Mouse (Mus musculus) cerebral cortex, adult 2 months (tissue): ENCODE results near the gene AI597479.

ENCODE experiments used
- WGBS: fragments of 180-500 bp; shearing (Covaris S2); methylation state at CpG from one replicate; pipeline ENCODE4 v1.1.7; 2018; 5-methylcytosine and 5-hydroxymethylcytosine counted together

AI597479 gene

DNA sequence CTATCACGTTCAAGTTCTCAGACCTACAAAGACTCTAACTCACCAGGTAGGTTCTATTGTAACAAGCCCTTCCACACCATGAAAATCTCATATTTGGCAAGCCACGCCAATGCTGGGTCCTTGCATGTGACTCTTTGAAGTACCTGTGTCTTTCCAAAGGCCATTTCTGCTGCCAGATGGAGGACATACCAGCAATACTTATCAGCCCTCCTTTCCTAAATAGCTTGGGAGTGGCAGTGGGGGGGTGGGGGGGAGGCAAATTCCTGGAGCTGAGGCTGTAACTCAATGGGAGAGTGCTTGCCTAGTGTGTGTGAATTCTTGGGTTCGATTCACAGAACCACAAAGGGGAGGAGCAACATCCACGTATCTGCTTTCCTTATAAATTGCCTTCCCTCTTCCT is 26.2 kb downstream of the AI597479 start:
- WGBS, result 83% methylated on average over 4 of the region's 4 CpGs

DNA sequence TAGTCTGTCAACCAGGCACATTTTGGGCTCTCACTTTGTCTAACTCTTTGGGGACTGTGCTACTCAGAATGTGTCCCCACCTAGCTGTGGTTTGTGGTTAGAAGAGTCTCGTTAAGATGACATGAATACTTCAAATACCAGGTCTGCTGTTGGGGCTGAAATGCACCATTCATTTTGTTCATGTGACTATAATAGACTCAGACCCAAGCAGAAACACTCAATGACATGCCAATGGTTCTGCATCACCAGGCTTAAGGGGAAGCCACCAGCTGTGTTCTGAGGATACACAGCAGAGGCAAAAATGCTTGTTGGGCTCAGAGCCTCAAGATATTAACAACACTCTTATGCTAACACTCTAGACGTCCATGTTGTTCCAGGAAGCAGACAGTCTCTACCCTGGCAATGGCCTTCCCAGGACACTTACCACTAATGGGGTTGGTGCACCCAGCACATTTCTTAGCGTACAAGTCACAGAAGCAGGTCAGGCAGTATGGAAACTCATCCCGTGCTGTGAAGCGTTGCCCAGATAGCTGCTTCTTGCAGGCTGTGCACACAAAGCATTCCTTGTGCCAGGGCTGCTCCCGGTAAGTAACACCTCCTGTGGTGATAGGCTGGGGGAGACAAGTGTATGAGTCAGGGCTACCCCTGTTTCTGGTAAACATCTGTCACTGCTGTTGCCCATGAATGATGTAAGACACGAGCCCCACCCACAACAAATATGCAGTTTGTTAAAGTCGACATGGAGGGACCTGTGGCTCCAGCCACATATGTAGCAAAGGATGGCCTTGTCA is 29.5 kb downstream of the AI597479 start:
- WGBS, result 47% methylated on average over 8 of the region's 8 CpGs

DNA sequence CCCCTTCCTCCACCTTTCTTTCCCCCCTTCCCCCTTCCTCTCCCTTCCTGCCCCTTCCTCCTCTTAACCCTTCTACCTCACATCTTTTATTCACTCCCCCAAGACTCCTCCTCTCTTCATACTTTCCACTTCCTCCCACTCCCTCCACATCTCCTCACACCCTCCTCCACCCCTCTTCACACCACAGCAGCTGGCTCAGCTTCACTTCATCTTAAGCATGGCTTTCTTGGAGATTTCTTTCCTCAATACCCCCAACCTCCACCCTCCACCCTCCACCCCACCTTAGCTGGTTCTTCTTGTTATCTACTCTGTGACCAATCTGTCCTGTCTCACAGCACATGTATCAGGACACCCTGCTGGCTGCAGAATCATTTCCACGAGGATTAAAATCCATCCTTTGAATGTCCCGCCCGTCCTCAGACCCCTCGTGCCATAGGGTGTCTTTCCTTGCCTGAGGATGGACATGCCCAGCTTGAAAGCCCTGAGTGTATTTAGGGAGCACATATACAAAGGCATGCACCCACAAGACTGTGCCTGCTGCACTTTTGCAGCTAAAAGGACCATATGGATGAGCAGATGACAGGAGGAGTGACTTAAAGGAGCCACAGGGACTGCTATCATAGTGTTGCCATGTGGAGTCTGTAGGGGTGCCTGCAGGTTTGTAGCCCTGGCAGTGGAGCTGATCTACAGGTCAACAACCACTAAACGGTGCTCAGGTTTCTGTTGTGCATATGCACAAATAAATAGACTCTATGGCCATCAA is 31.9 kb downstream of the AI597479 start:
- WGBS, result 60% methylated on average over 5 of the region's 5 CpGs

DNA sequence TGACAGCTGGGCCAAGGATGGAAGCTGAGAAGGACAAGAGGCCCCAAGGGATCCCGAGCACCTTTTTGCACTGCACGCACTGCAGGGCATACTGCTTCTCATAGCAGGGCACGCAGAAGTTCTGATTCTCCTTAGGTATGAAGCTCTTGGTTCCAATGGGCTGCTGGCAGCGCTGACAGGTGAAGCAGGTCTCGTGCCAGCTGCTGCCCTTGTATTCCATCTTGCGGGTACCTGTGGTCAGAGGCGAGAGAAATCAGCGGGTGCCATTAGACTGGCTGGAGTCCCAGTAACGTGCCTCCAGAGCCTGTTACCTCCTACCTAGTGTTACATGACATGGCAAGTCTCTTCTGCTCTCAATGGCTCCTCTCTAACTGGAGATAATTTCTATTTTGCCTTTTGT is 33.1 kb downstream of the AI597479 start:
- WGBS, result 88% methylated on average over 9 of the region's 9 CpGs

DNA sequence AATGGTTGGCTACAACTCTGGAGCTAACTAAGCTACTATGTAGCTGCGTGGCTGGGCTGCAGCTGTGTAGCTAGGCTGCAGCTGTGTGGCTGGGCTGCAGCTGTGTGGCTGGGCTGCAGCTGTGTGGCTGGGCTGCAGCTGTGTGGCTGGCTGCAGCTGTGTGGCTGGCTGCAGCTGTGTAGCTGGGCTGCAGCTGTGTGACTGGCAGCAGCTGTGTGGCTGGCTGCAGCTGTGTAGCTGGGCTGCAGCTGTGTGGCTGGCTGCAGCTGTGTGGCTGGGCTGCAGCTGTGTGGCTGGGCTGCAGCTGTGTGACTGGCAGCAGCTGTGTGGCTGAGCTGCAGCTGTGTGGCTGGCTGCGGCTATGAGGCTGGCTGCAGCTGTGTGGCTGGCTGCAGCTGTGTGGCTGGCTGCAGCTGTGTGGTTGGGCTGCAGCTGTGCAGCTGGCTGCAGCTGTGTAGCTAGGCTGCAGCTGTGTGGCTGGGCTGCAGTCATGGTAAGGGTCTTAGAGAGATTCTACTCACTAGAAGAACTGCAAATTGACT is 38.0 kb downstream of the AI597479 start:
- 75% methylated on average over 2 of the region's 2 CpGs for WGBS

DNA sequence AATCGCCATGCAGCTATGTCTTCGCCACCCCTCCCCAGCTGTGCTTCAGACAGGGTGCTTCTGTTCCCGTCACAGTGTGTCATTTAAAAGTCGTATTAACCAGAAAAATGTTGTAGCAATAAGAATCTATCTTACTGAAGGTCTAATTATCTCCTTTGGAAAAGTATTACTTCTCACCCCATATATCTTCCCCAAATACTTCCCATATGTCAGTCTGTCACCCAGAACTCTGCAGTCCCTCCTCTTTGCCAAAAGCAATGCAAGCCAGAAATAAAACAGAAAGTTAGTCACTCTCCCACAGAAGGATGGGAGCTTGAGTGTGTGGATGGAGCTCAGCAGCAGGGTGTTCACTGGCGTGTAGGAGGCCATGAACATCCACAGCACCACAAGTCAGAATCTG is 38.8 kb downstream of the AI597479 start:
- WGBS, result 49% methylated on average over 5 of the region's 5 CpGs

DNA sequence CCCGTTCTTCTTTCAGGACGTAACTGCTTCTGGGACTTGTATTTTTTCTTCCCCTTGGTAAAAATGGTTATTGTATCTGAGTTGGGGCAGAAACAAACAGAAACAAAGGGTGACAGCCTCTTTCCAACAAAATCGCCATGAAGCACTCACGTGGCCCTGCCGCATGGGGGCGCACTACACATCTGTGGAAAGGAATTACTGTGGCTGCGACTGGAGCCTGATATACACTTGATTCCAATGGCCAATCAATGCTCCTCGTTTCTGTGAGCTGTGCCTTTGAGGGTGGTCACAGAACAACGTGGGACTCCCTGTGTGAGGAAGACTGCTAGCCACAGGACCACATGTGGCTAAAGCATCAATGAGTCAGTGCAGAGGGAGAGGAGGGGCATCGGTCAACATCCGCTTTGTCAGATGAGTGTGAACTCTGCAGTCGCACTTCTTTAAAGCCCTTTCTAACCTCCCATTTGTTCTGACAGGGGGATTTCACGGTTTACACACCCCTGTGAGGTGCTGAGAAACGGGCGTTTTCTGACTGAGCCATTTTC is 39.8 kb downstream of the AI597479 start:
- 65% methylated on average over 15 of the region's 15 CpGs for WGBS

DNA sequence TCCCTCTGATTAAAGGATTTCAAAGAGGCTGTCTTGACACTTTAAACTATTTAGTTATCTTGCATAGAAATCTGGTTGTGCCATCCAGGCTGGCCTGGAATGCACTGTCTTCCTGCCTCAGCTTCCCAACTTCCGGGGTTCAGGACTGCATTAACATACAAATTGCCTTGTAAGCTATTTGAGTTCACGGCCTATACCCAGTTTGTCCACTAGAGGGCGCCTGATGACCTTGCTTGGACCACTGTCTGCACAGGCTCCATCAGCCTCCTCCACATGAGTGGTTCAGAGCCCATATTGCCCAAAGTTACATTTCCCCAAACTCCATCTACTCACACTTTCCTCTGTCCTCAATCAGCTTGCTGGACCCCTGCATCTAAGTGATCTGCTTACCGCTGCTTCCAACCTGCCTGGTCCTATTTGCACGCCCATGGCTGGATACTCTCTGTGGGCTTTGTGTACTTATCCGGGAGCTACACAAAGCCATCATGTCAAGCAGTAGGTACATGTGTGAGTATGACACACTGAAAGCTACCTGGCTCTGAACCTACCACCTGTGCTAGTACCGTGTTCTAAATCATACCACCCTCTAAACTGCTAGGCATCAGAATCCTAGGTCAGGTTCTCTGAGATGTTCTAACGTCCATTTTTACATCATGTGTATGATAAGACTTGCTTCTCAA is 41.2 kb downstream of the AI597479 start:
- 47% methylated on average over 8 of the region's 8 CpGs for WGBS

DNA sequence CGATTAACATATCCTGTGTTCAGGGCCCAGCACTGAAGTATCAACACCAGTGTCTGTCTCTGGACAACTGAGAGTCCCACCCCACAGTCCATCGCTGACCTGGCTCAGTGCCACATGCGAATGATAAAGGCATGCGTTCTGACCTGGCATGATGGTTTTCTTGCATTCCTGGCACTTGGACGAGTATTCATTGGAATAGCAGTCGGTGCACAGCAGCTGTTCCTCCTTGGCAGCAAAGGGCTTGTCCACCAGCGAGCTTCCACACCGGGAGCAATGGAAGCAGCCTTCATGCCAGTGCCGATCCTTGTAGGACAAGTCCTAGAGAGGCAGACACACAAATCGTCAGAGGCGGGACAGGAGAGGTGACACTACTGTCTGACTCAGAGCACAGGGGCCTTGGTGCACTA is 43.0 kb downstream of the AI597479 start:
- 39% methylated on average over 11 of the region's 11 CpGs for WGBS

DNA sequence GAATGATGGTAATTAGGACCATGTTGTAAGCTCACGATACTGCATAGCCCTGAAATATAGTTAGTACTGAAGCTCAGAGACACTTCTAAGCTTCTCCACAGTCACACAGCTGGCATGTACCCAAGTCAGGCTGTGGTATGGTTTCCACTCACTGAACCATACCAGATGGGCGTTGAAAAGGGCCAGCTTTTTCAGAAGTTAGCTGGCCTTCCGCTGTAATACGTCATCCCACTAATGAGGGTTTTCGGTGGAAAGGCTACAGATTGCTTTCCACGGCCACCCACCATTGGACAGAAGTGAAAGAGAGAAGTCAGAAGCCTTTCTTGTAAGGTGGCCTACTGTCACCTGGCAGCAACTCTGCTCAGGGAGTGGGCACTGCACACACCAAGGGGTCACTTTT is 44.3 kb downstream of the AI597479 start:
- 42% methylated on average over 6 of the region's 6 CpGs for WGBS

DNA sequence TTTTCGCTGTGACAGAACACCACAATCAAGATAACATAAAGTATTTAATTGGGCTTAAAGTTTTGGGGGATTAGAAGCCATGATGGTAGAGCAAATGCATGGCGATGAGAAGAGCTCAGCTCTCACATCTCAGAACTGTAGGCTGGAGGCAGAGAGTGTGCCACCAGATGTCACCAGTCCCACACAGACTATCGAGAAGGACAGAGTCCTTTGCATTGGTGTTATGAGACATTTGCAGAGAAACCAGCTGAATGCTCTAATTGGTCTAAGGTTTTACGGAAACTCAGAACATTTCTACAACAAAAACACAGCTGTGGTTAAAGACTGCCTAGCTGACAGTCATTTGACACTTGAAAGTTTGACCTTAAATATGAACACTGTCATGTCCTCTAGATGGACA is 44.8 kb downstream of the AI597479 start:
- WGBS, result 44% methylated on average over 4 of the region's 4 CpGs

DNA sequence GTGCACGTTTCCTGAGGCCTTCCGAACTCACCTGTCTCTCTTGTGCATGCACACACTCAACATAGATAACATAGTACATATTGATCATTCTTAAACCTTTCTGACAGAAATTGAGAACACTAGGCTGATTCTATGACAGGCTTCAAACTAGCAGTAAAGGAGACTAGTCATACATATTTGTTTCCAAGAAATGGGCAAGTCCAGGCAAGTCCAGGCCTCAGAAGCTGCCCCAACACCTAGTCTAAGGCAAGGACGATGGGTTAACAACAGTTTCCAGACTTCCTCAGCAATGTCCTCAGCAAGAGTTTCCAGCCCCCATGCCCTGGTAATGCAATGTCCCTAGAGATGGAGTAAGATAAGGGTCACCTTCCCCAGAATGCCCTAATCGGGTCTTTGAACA is 45.3 kb downstream of the AI597479 start:
- 87% methylated on average over 4 of the region's 4 CpGs for WGBS

DNA sequence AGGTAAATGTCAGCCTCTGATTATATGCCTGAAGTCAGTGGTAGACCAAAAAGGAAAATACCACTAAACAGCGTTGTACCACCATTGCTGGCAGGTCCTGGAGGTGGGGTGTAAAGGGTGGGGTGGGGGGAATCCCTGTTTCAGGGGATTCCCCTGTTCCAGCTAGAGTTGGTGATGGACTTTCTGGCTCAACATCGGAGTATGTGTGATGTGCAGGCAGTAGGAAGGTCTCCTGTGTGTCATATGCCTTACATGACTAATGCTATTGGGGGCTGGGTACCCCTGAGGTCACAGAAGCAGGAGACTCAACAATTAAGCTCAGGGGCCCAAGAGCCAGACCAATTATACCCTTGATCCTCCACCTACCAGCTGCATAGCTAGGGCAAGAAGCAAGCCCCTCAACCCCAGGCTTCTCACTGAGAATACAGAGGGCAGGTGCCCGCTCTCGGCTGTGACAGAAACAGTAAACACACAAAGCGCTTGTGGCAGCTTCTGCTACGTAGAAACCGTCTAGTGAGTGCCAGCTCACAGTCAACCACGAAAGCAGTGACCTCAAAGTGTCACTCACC is 45.9 kb downstream of the AI597479 start:
- 53% methylated on average over 8 of the region's 8 CpGs for WGBS

DNA sequence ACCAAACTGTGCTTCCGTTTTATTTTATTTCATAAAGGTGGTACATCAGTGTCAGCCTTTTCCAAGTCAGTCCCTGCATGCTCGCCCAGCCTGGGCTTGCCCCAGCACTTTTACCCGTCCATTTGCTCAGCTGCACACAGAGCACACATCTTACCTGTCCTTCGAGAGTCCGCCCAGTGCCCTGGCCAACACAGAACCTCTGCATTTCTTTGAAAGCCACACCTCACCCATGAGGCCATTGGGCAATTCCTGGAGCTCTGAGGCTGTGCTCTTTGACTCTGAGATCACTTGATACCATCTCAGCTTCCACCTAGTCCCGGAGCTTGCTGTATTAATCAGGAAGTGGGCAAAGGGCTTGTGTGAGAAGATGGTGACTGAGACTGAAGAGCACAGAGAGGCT is 46.9 kb downstream of the AI597479 start:
- WGBS, result 62% methylated on average over 6 of the region's 6 CpGs

DNA sequence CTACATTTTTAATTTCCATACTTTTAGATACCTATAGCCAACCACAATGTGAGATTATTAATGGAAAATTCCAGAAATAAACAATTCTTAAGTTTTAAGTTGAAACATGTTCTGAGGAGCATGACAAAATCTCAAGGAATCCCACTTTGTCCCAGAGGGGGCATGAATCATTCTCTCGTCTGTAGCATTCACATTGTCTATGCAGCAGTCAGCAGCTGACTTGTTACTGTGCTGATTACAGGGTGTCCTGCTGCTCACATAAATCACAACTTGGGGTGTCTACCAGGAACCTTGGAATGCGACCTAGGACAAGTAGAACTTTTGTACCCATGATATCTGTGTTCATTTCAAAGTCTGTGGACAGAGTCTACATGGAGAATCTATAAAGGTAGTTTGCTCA is 49.0 kb downstream of the AI597479 start:
- WGBS, result 67% methylated on average over 2 of the region's 2 CpGs

DNA sequence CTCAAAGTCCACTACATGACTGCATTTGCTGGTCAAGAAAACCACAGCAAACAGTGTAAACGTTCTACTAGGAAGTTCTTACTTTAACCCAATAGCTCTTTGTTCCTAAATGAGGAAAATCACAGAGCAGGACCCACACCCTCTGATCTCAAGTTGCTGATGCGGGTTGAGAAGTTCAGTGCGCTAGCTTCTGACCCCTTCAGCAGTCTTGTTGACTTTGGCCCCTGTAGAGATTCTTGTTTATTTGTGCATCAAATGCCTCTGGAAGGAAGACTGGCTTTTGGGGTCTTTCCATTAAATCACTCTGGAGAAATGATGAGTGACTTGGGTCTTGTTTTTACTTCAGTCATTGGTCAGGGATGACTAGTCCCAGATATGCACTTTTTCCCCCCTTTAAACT is 51.7 kb downstream of the AI597479 start:
- 70% methylated on average over 3 of the region's 3 CpGs for WGBS

DNA sequence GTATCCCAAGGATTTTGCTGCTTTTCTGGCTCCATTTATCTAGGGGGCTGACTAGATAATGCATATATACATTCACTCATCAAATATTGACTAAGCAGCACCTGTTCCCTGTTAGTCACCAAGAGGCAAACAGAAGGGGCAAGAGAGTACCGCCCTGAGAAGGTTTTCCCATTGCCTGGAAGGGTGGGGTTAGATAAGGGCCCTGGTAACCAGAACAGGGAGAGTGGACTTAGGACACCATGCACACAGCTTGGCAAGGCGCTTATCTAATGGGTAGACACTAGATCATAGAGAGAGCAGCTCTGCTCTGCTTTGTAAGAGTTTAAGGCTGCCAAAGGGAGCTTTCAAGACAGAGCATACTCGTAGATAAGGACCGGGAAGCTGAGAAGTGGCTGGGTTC is 54.1 kb downstream of the AI597479 start:
- 92% methylated on average over 4 of the region's 4 CpGs for WGBS

DNA sequence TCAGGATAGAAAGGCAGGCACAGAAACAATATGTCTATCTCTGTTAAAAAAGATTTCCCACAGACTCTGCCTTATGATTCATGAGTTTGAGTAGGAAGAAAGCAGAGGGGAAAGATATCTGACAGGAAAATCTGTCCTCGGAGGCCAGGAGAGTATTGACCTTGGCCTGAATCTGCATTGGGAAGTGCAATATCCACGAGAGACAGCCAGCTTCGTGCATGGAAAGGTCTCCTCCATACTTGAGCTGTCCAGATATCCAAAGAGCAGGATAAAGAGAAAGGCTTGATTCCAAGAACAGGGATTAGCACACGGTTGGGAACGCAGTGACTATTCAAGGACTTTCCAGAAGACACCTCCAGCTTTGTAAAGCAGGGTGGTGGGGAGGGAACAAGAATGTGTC is 55.0 kb downstream of the AI597479 start:
- 49% methylated on average over 5 of the region's 5 CpGs for WGBS

DNA sequence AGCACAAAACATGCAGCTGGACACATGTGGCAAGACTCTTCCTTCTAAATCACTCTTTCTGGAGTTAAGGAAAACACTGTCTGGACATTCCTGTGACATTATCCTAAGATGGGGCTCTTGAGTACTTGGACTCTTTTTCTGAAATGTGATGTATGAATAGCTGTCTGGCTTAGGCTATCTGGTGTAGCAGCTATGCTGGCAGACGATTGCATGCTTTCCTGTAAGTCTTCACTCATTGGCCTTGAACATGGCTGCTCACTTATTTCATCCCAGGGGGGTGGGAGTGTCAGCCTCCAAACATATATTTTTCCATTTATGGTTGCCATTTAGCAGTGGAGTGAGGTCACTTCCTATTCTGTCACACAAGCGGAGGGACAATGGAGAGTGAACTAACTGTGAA is 56.0 kb downstream of the AI597479 start:
- 66% methylated on average over 2 of the region's 2 CpGs for WGBS

DNA sequence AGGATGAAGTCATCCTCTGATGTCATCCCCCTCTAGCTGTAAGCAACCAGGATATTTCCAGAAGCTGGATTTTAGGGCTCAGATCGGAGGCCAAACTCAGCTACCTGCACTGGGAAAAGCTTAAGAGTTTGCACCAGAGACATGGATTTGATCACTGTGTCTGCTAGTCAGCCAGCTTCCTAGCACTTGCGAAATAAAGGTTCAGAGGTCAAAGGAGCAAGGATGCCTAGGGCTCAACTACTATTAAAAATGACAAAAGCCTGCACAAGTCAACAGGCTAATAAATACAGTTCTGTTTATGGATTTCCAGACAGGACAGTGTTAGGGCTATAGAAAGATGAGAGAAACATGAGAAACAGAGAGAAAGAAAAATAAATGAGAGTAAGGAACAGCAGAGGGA is 59.4 kb downstream of the AI597479 start:
- WGBS, result 94% methylated on average over 2 of the region's 2 CpGs

DNA sequence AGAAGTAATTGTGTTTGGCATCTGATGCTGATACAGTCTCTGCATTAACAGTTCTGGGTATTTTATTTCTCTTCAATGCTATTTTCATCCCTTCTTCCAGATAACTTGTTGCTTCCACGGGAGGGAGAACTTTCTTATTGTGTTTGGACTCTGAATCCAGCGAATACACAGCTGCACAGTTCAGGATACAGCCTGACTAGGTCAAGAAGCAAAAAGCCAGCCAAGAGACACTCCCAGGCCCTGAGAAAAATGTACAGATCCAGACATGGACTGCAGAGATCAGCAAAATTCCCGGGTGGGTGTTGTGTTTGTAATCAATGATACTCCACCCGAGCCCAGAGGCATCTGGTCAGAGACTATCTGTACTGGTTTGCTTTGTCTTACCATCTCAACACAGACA is 60.9 kb downstream of the AI597479 start:
- 58% methylated on average over 4 of the region's 4 CpGs for WGBS

DNA sequence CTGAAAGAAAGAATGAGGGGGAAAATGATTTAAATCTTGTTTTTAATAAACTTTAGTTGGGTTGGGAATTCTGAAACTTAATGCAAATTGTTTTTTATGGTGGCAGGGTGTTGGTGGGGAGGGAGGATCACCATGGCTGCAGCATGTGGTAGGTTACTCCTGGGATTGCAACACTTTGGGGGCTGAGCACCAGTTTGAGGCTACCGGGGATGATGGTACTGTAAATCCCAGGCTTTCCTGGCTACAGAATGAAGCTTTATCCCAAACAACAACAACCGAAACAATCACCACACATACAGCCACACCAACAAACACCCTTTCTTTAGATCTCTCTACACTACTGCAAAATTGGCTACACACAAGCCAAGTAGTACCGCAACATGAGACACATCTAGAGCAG is 63.9 kb downstream of the AI597479 start:
- WGBS, result 48% methylated on average over 3 of the region's 3 CpGs
